Mouse (Mus musculus): Measurements from ENCODE around the gene Lta. TPM values are rescaled to one million over a fixed set of nuclear protein-coding genes. Genes with fewer than 3 reads are reported as not detected.
A peak's percentile ranks its signal among the peaks of the same experiment; 100 is the strongest.

Gene Lta
- polyA plus RNA-seq, 1 experiment from 2014 or later, result 0.40 TPM

GRCm38 (mm10) chr17:35249451-35250197 is 44.5 kb upstream of the Lta start:
- WGBS, result 86% methylated on average over 19 of the region's 19 CpGs
- Histone ChIP-seq H3K27ac (replicated peaks; ENCODE audit: low read depth, low read length) (no peak overlapping the region), H3K27me3 (replicated peaks; ENCODE audit: control insufficient read depth, insufficient read depth, low read length) (no peaks in the 10 kb centered on the region), H3K4me2 (ENCODE audit: low read depth, low read length) (no peak overlapping the region), H3K4me3 (ENCODE audit: low read depth, low read length) (no peak overlapping the region), H3K9ac (ENCODE audit: low read depth, low read length) (no peak overlapping the region), H3K36me3 (ENCODE audit: control insufficient read depth, insufficient read depth, low read length) (peaks cover 96% of the 10 kb centered on the region), H3K9me3 (ENCODE audit: control insufficient read depth, low read length) (no peaks in the 10 kb centered on the region), H3K4me1 (ENCODE audit: control insufficient read depth, insufficient read depth, low read length) (peaks cover under 1% of the 10 kb centered on the region; the same call in 1 of the 2 replicates)
- DNase-seq (ENCODE audit: low spot score) (no peak), ATAC-seq (ENCODE audit: low read depth) (no peak)

GRCm38 (mm10) chr17:35248986-35249385 is 43.8 kb upstream of the Lta start:
- H3K27me3 ChIP-seq (replicated peaks; ENCODE audit: control insufficient read depth, insufficient read depth, low read length), result no peaks in the 10 kb centered on the region
- no peak for ATAC-seq (ENCODE audit: low read depth)
- WGBS, result 89% methylated on average over 14 of the region's 14 CpGs

GRCm38 (mm10) chr17:35247144-35247543 is 42.0 kb upstream of the Lta start:
- Histone ChIP-seq H3K27me3 (replicated peaks; ENCODE audit: control insufficient read depth, insufficient read depth, low read length) (no peaks in the 10 kb centered on the region), H3K4me2 (ENCODE audit: low read depth, low read length) (no peak overlapping the region), H3K4me1 (ENCODE audit: control insufficient read depth, insufficient read depth, low read length) (peaks cover 15% of the 10 kb centered on the region), H3K9me3 (ENCODE audit: control insufficient read depth, low read length) (no peaks in the 10 kb centered on the region), H3K9ac (ENCODE audit: low read depth, low read length) (no peak overlapping the region), H3K4me3 (ENCODE audit: low read depth, low read length) (no peak overlapping the region), H3K27ac (replicated peaks; ENCODE audit: low read depth, low read length) (no peak overlapping the region), H3K36me3 (ENCODE audit: control insufficient read depth, insufficient read depth, low read length) (peaks cover 92% of the 10 kb centered on the region)
- DNase-seq (ENCODE audit: low spot score), result no peak
- ATAC-seq (ENCODE audit: low read depth), result no peak
- WGBS, result 87% methylated on average over 7 of the region's 7 CpGs

More at GRCm38 (mm10) chr17:35248986-35249385, 43.8 kb upstream of the Lta start:
- no peaks in the 10 kb centered on the region for H3K9me3 ChIP-seq (ENCODE audit: control insufficient read depth, low read length)
- H3K4me2 ChIP-seq (ENCODE audit: low read depth, low read length), result no peak overlapping the region
- H3K4me3 ChIP-seq (ENCODE audit: low read depth, low read length), result no peak overlapping the region
- no peak overlapping the region for H3K27ac ChIP-seq (replicated peaks; ENCODE audit: low read depth, low read length)
- peaks cover 7% of the 10 kb centered on the region for H3K4me1 ChIP-seq (ENCODE audit: control insufficient read depth, insufficient read depth, low read length)
- peaks cover 99% of the 10 kb centered on the region for H3K36me3 ChIP-seq (ENCODE audit: control insufficient read depth, insufficient read depth, low read length)
- DNase-seq (ENCODE audit: low spot score), result no peak
- no peak overlapping the region for H3K9ac ChIP-seq (ENCODE audit: low read depth, low read length)

GRCm38 (mm10) chr17:35245731-35246623 is 40.8 kb upstream of the Lta start:
- Histone ChIP-seq H3K4me2 (ENCODE audit: low read depth, low read length) (no peak overlapping the region), H3K9ac (ENCODE audit: low read depth, low read length) (0 out of 2 replicates have a peak overlapping the region, but pooled peaks have one; percentile 6), H3K4me1 (ENCODE audit: control insufficient read depth, insufficient read depth, low read length) (peaks cover 15% of the 10 kb centered on the region), H3K36me3 (ENCODE audit: control insufficient read depth, insufficient read depth, low read length) (peaks cover 82% of the 10 kb centered on the region), H3K4me3 (ENCODE audit: low read depth, low read length) (no peak overlapping the region), H3K9me3 (ENCODE audit: control insufficient read depth, low read length) (no peaks in the 10 kb centered on the region), H3K27ac (replicated peaks; ENCODE audit: low read depth, low read length) (no peak overlapping the region), H3K27me3 (replicated peaks; ENCODE audit: control insufficient read depth, insufficient read depth, low read length) (no peaks in the 10 kb centered on the region)
- WGBS, result 77% methylated on average over 15 of the region's 15 CpGs
- peak; percentile 54 for DNase-seq (ENCODE audit: low spot score)
- ATAC-seq (ENCODE audit: low read depth), result no peak

GRCm38 (mm10) chr17:35244999-35245398 is 39.8 kb upstream of the Lta start:
- 80% methylated on average over 2 of the region's 2 CpGs for WGBS
- DNase-seq (ENCODE audit: low spot score) (no peak), ATAC-seq (ENCODE audit: low read depth) (no peak)
- H3K27ac ChIP-seq (replicated peaks; ENCODE audit: low read depth, low read length), result no peak overlapping the region
- H3K27me3 ChIP-seq (replicated peaks; ENCODE audit: control insufficient read depth, insufficient read depth, low read length), result no peaks in the 10 kb centered on the region
- peaks cover 72% of the 10 kb centered on the region for H3K36me3 ChIP-seq (ENCODE audit: control insufficient read depth, insufficient read depth, low read length)
- H3K4me3 ChIP-seq (ENCODE audit: low read depth, low read length), result peak overlapping the region; percentile 96; the same call in 1 of the 2 replicates
- peak overlapping the region; percentile 40; the same call in 1 of the 2 replicates for H3K9ac ChIP-seq (ENCODE audit: low read depth, low read length)
- no peaks in the 10 kb centered on the region for H3K9me3 ChIP-seq (ENCODE audit: control insufficient read depth, low read length)
- peak overlapping the region; percentile 86 for H3K4me2 ChIP-seq (ENCODE audit: low read depth, low read length)
- H3K4me1 ChIP-seq (ENCODE audit: control insufficient read depth, insufficient read depth, low read length), result peaks cover 21% of the 10 kb centered on the region

- Histone ChIP-seq H3K9me3 (ENCODE audit: control insufficient read depth, low read length) (no peaks in the 10 kb centered on the region), H3K4me3 (ENCODE audit: low read depth, low read length) (peak overlapping the region; percentile 96), H3K4me1 (ENCODE audit: control insufficient read depth, insufficient read depth, low read length) (peaks cover 21% of the 10 kb centered on the region), H3K27ac (replicated peaks; ENCODE audit: low read depth, low read length) (peak overlapping the region; percentile 99; the same call in 1 of the 2 replicates), H3K9ac (ENCODE audit: low read depth, low read length) (peak overlapping the region; percentile 100), H3K36me3 (ENCODE audit: control insufficient read depth, insufficient read depth, low read length) (peaks cover 53% of the 10 kb centered on the region), H3K27me3 (replicated peaks; ENCODE audit: control insufficient read depth, insufficient read depth, low read length) (no peaks in the 10 kb centered on the region), H3K4me2 (ENCODE audit: low read depth, low read length) (peak overlapping the region; percentile 86)
- ATAC-seq (ENCODE audit: low read depth) (no peak), DNase-seq (ENCODE audit: low spot score) (peak; percentile 56)
- 5% methylated on average over 16 of the region's 16 CpGs for whole genome bisulfite sequencing
Measured at GRCm38 (mm10) chr17:35243086-35243485, 37.9 kb upstream of the Lta start.

GRCm38 (mm10) chr17:35242015-35242941 is 37.1 kb upstream of the Lta start:
- H3K4me1 ChIP-seq (ENCODE audit: control insufficient read depth, insufficient read depth, low read length), result peaks cover 21% of the 10 kb centered on the region
- peaks cover 45% of the 10 kb centered on the region for H3K36me3 ChIP-seq (ENCODE audit: control insufficient read depth, insufficient read depth, low read length)
- peak overlapping the region; percentile 99 for H3K27ac ChIP-seq (replicated peaks; ENCODE audit: low read depth, low read length)
- peak overlapping the region; percentile 86 for H3K4me2 ChIP-seq (ENCODE audit: low read depth, low read length)
- ATAC-seq (ENCODE audit: low read depth), result peak; percentile 28
- no peaks in the 10 kb centered on the region for H3K27me3 ChIP-seq (replicated peaks; ENCODE audit: control insufficient read depth, insufficient read depth, low read length)
- peak overlapping the region; percentile 96 for H3K4me3 ChIP-seq (ENCODE audit: low read depth, low read length)
- WGBS, result under 1% methylated on average over 39 of the region's 55 CpGs
- peak overlapping the region; percentile 100 for H3K9ac ChIP-seq (ENCODE audit: low read depth, low read length)
- no peaks in the 10 kb centered on the region for H3K9me3 ChIP-seq (ENCODE audit: control insufficient read depth, low read length)
- DNase-seq (ENCODE audit: low spot score), result peak; percentile 84
